Mouse (Mus musculus) limb, embryonic 12.5 days (tissue): ENCODE measurements at regions not wholly inside any gene's neighbourhood (a gene's known extent, or its start where the extent isn't known, plus 50 kb on each side); places are given as distances from the start of the nearest gene placed in this dataset.

Experiments used
- ATAC-seq: fragments of 200-750 bp; cut with Nextera tagmentation; 2 replicates; pipeline ENCODE4 v1.8.0; 2017; ENCODE audit warnings: low read depth, moderate TSS enrichment; ENCODE audit not compliant: insufficient number of reproducible peaks, insufficient read depth, low FRiP score, low TSS enrichment
- H3K27ac ChIP-seq: fragments of 300-500 bp; sonication (generic); 2 replicates; pipeline ENCODE4 v1.5.1; 2016; ENCODE audit warnings: mild to moderate bottlenecking, moderate library complexity
- H3K27me3 ChIP-seq: fragments of 300-500 bp; sonication (generic); 2 replicates; pipeline ENCODE4 v1.6.1; 2016; ENCODE audit warnings: mild to moderate bottlenecking, moderate library complexity
- H3K36me3 ChIP-seq: fragments of 300-500 bp; sonication (generic); 2 replicates; pipeline ENCODE4 v1.6.1; 2016; ENCODE audit warnings: mild to moderate bottlenecking, moderate library complexity
- H3K4me1 ChIP-seq: fragments of 300-500 bp; sonication (generic); replicated peaks from 2 replicates; pipeline ENCODE4 v1.6.1; 2016
- H3K4me2 ChIP-seq: fragments of 300-500 bp; sonication (generic); 2 replicates; pipeline ENCODE4 v1.6.1; 2016; ENCODE audit warnings: mild to moderate bottlenecking, moderate library complexity
- H3K4me3 ChIP-seq: fragments of 300-500 bp; sonication (generic); replicated peaks from 2 replicates; pipeline ENCODE4 v1.5.1; 2016; ENCODE audit warnings: mild to moderate bottlenecking
- H3K9ac ChIP-seq: fragments of 300-500 bp; sonication (generic); replicated peaks from 2 replicates; pipeline ENCODE4 v1.6.1; 2016; ENCODE audit warnings: mild to moderate bottlenecking, moderate library complexity
- H3K9me3 ChIP-seq: fragments of 300-500 bp; sonication (generic); 2 replicates; pipeline ENCODE4 v1.6.1; 2016; ENCODE audit warnings: mild to moderate bottlenecking, moderate library complexity
- WGBS: fragments of 180-500 bp; shearing (Covaris S2); methylation state at CpG from one replicate; pipeline ENCODE4 v1.1.7; 2016; 5-methylcytosine and 5-hydroxymethylcytosine counted together

DNA sequence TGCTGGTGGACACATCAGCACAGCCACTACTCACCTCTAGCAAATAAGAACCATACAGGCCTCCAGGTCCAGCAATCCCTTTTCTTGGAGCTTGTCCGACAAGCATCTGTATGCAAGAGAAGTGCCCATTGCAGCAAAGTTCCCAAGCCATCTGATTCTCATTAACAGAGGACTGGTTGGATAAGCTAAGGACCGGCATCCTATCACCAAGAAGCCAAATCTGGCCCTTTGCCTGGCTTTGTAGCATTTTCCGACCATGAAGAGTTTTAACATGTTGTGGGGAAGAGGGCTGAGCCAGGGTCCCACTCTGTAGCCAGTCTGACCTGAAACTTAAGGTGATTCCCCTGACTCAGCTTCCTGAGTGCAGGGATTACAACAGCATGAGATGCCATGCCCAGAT lies 77.1 kb upstream of the Lgalsl start:
- 27% methylated on average over 3 of the region's 3 CpGs for WGBS
- no peak overlapping the region for H3K9ac ChIP-seq
- H3K27me3 ChIP-seq, result no peaks in the 10 kb centered on the region
- H3K36me3 ChIP-seq, result no peaks in the 10 kb centered on the region
- ATAC-seq, result no peak
- no peak overlapping the region for H3K27ac ChIP-seq
- H3K9me3 ChIP-seq, result no peaks in the 10 kb centered on the region
- no peaks in the 10 kb centered on the region for H3K4me1 ChIP-seq
- no peak overlapping the region for H3K4me2 ChIP-seq
- H3K4me3 ChIP-seq, result no peak overlapping the region

DNA sequence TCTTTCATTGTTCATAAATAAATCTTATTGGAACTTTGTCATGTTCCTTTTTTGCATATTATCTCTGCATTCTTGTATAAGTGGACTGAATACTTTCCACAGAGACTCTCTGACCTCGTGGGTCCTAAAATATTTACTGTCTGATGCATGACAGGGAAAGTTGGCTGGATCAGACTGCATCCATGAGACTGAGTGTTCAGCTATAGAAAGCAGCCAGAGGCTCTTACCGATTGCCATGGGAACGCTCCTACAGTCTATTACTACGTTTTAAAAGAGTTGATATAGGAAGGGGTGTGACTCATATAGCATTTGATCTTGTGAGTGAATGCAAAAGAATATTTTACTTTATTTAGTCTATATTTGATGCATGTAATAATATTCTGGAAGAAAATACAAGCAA lies 77.6 kb upstream of the Lgalsl start:
- H3K4me2 ChIP-seq, result no peak overlapping the region
- no peak overlapping the region for H3K4me3 ChIP-seq
- H3K27me3 ChIP-seq, result no peaks in the 10 kb centered on the region
- H3K27ac ChIP-seq, result no peak overlapping the region
- 78% methylated on average over 4 of the region's 4 CpGs for WGBS
- no peaks in the 10 kb centered on the region for H3K9me3 ChIP-seq
- H3K4me1 ChIP-seq, result no peaks in the 10 kb centered on the region
- H3K9ac ChIP-seq, result no peak overlapping the region
- ATAC-seq, result no peak
- no peaks in the 10 kb centered on the region for H3K36me3 ChIP-seq

- Histone ChIP-seq H3K4me3 (no peak overlapping the region), H3K27me3 (no peaks in the 10 kb centered on the region), H3K9ac (no peak overlapping the region), H3K27ac (no peak overlapping the region), H3K4me1 (peaks cover 13% of the 10 kb centered on the region), H3K4me2 (no peak overlapping the region), H3K36me3 (no peaks in the 10 kb centered on the region), H3K9me3 (no peaks in the 10 kb centered on the region)
- ATAC-seq, result no peak
- 87% methylated on average over 2 of the region's 2 CpGs for WGBS
These were observed 82.2 kb upstream of the Lgalsl start for GRCm38 (mm10) chr11:20913042-20913441.

DNA sequence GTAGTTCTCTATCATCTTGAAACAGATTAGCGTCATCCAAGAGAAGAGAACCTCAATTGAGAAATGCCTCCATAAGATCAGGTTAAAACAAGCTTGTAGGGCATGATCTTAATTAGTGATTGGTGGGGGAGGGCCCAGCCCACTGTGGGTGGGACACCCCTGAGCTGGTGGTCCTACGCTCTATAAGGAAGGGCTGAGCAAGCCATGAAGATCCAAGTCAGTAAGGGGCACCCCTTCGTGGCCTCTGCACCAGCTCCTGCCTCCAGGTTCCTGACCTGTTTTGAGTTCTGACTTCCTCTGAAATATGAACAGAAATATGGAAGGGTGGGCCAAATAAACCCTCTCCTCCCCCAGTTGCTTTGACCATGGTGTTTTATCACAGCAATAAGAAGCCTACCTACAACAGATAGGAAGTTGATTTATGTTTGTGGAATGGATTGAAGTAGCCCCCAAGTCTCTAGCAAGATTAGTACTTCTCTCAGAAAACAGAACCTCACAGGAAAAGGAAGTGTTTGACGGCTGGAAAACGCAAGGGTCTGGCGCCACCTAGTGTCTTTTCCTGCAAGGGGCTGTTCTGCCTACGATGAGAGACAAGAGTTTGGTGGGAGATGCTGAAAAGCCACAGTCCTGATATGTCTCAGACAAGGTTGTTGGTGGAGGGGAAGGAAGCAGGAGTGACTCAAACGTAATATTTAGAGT lies 82.9 kb upstream of the Lgalsl start:
- Histone ChIP-seq H3K27ac (no peak overlapping the region), H3K9ac (no peak overlapping the region), H3K4me1 (peaks cover 13% of the 10 kb centered on the region), H3K4me3 (no peak overlapping the region), H3K36me3 (no peaks in the 10 kb centered on the region), H3K9me3 (no peaks in the 10 kb centered on the region), H3K4me2 (no peak overlapping the region), H3K27me3 (no peaks in the 10 kb centered on the region)
- WGBS, result 20% methylated on average over 8 of the region's 8 CpGs
- ATAC-seq, result no peak

DNA sequence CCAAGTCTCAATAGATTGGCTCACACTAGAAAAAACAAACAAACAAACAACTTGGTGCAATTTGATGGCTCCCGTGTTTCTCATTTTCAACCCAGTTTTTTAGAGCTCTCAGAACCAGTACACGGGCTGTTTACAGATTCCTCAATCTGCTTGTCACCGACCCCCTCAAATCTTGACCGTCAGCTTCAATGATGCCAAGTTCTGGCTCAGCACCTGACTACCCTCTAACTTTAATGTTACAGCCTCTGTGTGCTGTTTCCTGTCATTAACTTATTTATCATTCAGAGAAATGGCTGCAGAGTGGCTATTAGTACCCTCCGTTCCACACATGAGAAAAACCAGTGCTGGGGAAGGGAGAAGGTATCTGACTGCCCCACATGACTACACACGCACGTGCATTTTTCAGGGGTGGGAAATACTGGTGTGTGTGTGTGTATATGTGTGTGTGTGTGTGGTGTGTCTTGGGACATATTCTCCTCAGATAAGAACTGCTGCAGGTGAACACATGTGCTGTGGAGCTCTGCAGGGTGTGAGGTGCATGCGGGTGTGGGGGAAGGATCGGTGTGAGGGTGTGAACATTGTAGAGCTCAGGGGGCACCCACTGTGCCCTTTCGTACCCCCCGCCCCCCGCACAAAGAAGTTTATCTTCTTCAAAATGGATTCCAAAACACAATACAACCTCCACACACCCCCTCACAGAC lies 83.6 kb upstream of the Lgalsl start:
- Histone ChIP-seq H3K4me2 (peak overlapping the region; percentile 18; the same call in 1 of the 2 replicates), H3K36me3 (no peaks in the 10 kb centered on the region), H3K9ac (no peak overlapping the region), H3K4me1 (peaks cover 13% of the 10 kb centered on the region), H3K27me3 (no peaks in the 10 kb centered on the region), H3K4me3 (no peak overlapping the region), H3K27ac (0 out of 2 replicates have a peak overlapping the region, but pooled peaks have one; percentile 8), H3K9me3 (no peaks in the 10 kb centered on the region)
- ATAC-seq, result no peak; the same call in 1 of the 2 replicates
- 62% methylated on average over 12 of the region's 12 CpGs for WGBS

- Histone ChIP-seq H3K4me2 (peak overlapping the region; percentile 18; the same call in 1 of the 2 replicates), H3K36me3 (no peaks in the 10 kb centered on the region), H3K27me3 (no peaks in the 10 kb centered on the region), H3K4me3 (no peak overlapping the region), H3K9ac (no peak overlapping the region), H3K9me3 (no peaks in the 10 kb centered on the region), H3K27ac (0 out of 2 replicates have a peak overlapping the region, but pooled peaks have one; percentile 8), H3K4me1 (peaks cover 13% of the 10 kb centered on the region)
- no peak for ATAC-seq
- WGBS, result 6% methylated on average over 8 of the region's 8 CpGs
These were observed 84.3 kb upstream of the Lgalsl start for GRCm38 (mm10) chr11:20915182-20915602.

DNA sequence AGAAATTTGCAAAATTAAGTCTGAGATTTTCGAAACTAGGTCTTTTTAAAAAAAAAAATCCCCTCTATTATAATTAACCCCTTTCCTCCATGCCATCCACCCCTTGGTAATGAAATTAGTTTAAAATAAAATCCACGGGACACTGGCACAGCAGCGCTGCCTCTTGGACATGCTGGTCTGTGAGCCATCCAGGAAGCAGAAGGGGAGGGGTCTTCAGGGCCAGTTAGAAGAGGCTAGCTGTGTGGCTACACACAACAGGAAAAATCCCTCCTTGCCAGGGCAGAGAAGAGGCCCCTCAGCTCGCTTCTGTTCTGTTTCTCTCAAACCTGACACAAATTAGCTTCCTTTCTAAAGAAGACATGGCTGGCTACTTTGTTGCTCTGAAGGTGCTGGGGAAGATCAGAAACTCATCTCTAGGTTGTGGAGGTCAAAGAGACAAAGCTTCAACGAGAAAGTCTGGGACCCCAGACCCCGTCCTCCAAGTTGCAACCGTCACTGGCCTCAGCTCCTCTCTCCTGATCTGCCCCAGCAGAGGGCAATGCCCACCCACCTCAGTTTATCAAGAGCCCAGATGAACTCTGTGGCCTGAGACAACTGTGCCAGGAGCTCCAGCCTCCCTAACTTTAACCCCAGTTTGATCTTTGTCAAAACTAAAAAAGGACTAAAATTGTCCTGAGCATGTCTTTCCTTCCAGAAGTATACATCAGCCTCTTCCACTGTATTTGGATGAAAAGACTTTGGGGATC lies 85.0 kb upstream of the Lgalsl start:
- Histone ChIP-seq H3K4me1 (peaks cover 13% of the 10 kb centered on the region), H3K36me3 (no peaks in the 10 kb centered on the region), H3K27me3 (no peaks in the 10 kb centered on the region), H3K9ac (no peak overlapping the region), H3K9me3 (no peaks in the 10 kb centered on the region), H3K27ac (0 out of 2 replicates have a peak overlapping the region, but pooled peaks have one; percentile 36), H3K4me2 (no peak overlapping the region), H3K4me3 (no peak overlapping the region)
- no peak for ATAC-seq
- WGBS, result 38% methylated on average over 7 of the region's 7 CpGs

GRCm38 (mm10) chr11:20916473-20916911 lies 85.6 kb upstream of the Lgalsl start:
- Histone ChIP-seq H3K27me3 (no peaks in the 10 kb centered on the region), H3K9ac (no peak overlapping the region), H3K36me3 (no peaks in the 10 kb centered on the region), H3K27ac (peak overlapping the region; percentile 36; the same call in 1 of the 2 replicates), H3K4me2 (no peak overlapping the region), H3K9me3 (no peaks in the 10 kb centered on the region), H3K4me3 (no peak overlapping the region), H3K4me1 (peaks cover 16% of the 10 kb centered on the region)
- ATAC-seq, result no peak
- 60% methylated on average over 6 of the region's 6 CpGs for WGBS

DNA sequence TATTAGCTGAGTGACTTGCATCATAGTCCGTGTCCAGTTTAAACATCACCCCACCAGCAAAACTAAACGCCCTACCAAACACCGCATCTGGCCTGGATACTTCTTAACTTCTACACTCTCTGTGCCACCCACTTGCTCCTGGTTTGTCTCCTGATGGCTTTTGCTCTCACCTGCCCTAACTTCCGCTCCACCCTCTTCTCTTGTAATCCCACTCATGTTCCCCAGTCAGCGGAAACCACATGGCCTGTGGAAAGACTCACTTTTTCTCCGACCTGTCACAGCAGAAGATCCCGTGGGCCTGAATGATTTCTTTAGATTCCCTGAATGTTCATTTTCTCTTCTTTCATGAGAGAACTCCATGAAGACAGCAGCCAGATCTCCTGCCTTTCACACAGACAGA lies 86.1 kb upstream of the Lgalsl start:
- H3K27me3 ChIP-seq, result no peaks in the 10 kb centered on the region
- no peak overlapping the region for H3K4me2 ChIP-seq
- peak overlapping the region; percentile 24; the same call in 1 of the 2 replicates for H3K27ac ChIP-seq
- WGBS, result 87% methylated on average over 7 of the region's 7 CpGs
- H3K36me3 ChIP-seq, result no peaks in the 10 kb centered on the region
- no peaks in the 10 kb centered on the region for H3K9me3 ChIP-seq
- ATAC-seq, result no peak
- peaks cover 21% of the 10 kb centered on the region for H3K4me1 ChIP-seq
- H3K9ac ChIP-seq, result no peak overlapping the region
- no peak overlapping the region for H3K4me3 ChIP-seq

DNA sequence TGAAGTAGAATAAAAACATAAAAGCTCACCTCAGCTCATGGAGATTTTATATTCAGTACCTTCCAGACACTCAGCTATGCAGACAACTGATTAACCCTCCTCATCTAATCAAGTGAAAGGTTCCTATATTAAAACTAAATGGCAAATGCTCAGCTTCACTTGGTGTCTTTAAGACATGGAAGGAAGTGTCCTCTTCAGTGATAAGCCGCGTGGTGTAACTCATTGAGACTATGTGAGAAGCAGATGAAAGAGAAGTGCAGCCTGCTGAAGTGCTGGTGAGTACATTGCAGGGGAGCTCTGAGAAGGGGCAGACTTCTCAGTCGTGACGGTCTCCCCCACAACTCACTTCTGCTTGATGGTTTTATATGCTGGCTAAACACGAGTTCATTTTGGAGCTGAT lies 86.6 kb upstream of the Lgalsl start:
- H3K9me3 ChIP-seq, result no peaks in the 10 kb centered on the region
- ATAC-seq, result no peak
- peaks cover 22% of the 10 kb centered on the region for H3K4me1 ChIP-seq
- H3K27ac ChIP-seq, result no peak overlapping the region
- no peak overlapping the region for H3K9ac ChIP-seq
- no peak overlapping the region for H3K4me2 ChIP-seq
- H3K4me3 ChIP-seq, result no peak overlapping the region
- 45% methylated on average over 5 of the region's 5 CpGs for WGBS
- H3K27me3 ChIP-seq, result no peaks in the 10 kb centered on the region
- H3K36me3 ChIP-seq, result no peaks in the 10 kb centered on the region

DNA sequence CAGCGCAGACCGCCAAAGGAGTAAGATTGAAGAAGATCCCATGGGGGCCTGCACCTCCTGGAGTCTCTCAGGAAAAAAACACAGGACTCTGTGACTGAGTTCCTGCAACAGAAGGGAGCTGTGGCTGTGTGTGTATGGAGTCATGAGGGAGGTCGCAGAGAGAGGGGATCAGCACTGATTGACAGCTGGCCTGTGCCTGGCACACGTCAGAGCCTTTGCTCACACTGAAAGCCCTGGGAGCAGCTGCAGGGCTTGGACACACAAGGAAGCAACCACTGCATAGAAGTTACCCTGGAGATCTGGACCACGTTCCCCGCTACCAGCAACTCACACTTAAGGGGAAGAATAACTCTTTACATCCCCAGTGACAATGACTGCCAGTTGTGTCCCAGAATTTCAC lies 92.3 kb upstream of the Lgalsl start:
- Histone ChIP-seq H3K27me3 (no peaks in the 10 kb centered on the region), H3K9ac (no peak overlapping the region), H3K4me1 (peaks cover 9% of the 10 kb centered on the region), H3K9me3 (no peaks in the 10 kb centered on the region), H3K27ac (no peak overlapping the region), H3K4me2 (no peak overlapping the region), H3K36me3 (no peaks in the 10 kb centered on the region), H3K4me3 (no peak overlapping the region)
- ATAC-seq, result no peak
- 60% methylated on average over 6 of the region's 6 CpGs for WGBS
